Mouse (Mus musculus) gastrocnemius, postnatal 36 days (tissue): ENCODE data around the gene Mrpl54. TPM values are rescaled to one million over a fixed set of nuclear protein-coding genes. Genes with fewer than 3 reads are reported as not detected.

Experiments used
- DNase-seq, 2 experiments: peaks; one replicate each; pipeline ENCODE4 v3.0.0; 2022
- intact Hi-C: fragments of 180-260 bp; cut with DNase I; formaldehyde crosslinking; loops from one replicate; pipeline ENCODE4 v1.15.1; 2025
- long read RNA-seq, 2 experiments: library from polyadenylated mRNA; stranded (forward); transcript quantifications; one replicate each; pipeline ENCODE4 v2.0.0; 2021
- total RNA-seq, 2 experiments: library from RNA; stranded (reverse); gene quantifications; 2 replicates each; pipeline ENCODE4 v1.2.3; 2021

Gene Mrpl54
- total RNA-seq, result 10 to 100 TPM; 90.6 to 91.0 TPM
- long read RNA-seq, experiment 1, transcript Mrpl54-201 (3 exons, 604 nt), result major isoform, 136 of 167 reads
- long read RNA-seq, experiment 1, partial matches to known transcripts, result 29 of 167 reads
- long read RNA-seq, experiment 1, other reads (novel, unspliced or antisense), result 2 of 167 reads
- long read RNA-seq, experiment 2, transcript Mrpl54-201 (3 exons, 604 nt), result major isoform, 138 of 161 reads
- long read RNA-seq, experiment 2, partial matches to known transcripts, result 22 of 161 reads
- long read RNA-seq, experiment 2, other reads (novel, unspliced or antisense), result 1 of 161 reads

- DNase-seq, result peak; percentile 95 to 96
Measured at GRCm38 (mm10) chr10:81266211-81267105, at the start of gene Mrpl54, which contains the start of gene Apba3. Mrpl54 (minus strand) TSS chr10:81266934. Apba3 (plus strand) TSS chr10:81266960.

GRCm38 (mm10) chr10:81315587-81315986, 48.9 kb upstream of the Mrpl54 start:
- DNase-seq, result no peak
- intact Hi-C loops, result no loop called here

More at GRCm38 (mm10) chr10:81266211-81267105, at the start of gene Mrpl54, which contains the start of gene Apba3:
- intact Hi-C loops, result no loop called here

- intact Hi-C loops, result no loop called here
- no peak for DNase-seq
Measured at GRCm38 (mm10) chr10:81314201-81314600, 47.5 kb upstream of the Mrpl54 start.

- DNase-seq, result no peak
- intact Hi-C loops, result no loop called here
Measured at GRCm38 (mm10) chr10:81313581-81313980, 46.8 kb upstream of the Mrpl54 start.

- DNase-seq, result no peak
- intact Hi-C loops, result no loop called here
Measured at GRCm38 (mm10) chr10:81309571-81309970, 42.8 kb upstream of the Mrpl54 start.

- intact Hi-C loops, result no loop called here
- no peak for DNase-seq
Measured at GRCm38 (mm10) chr10:81306837-81307682, 40.3 kb upstream of the Mrpl54 start.

GRCm38 (mm10) chr10:81306173-81306668, 39.5 kb upstream of the Mrpl54 start:
- intact Hi-C loops, result no loop called here
- DNase-seq, result no peak

GRCm38 (mm10) chr10:81305663-81306062, 38.9 kb upstream of the Mrpl54 start:
- intact Hi-C loops, result loop anchor here (2.0 kb wide), 1 partner anchor 17 kb away; no protein-coding TSS in a partner anchor
- no peak for DNase-seq

- DNase-seq, result peak in 1 of 2 experiments; percentile 59
- intact Hi-C loops, result loop anchor here (2.0 kb wide), 1 partner anchor 16 kb away; no protein-coding TSS in a partner anchor
Measured at GRCm38 (mm10) chr10:81304597-81305238, 38.0 kb upstream of the Mrpl54 start.

GRCm38 (mm10) chr10:81303761-81304160, 37.0 kb upstream of the Mrpl54 start:
- DNase-seq, result no peak
- intact Hi-C loops, result loop anchor here (2.0 kb wide), 1 partner anchor 15 kb away; no protein-coding TSS in a partner anchor

- intact Hi-C loops, result no loop called here
- DNase-seq, result no peak
Measured at GRCm38 (mm10) chr10:81303258-81303657, 36.5 kb upstream of the Mrpl54 start.

GRCm38 (mm10) chr10:81302781-81303218, 36.1 kb upstream of the Mrpl54 start:
- intact Hi-C loops, result no loop called here

GRCm38 (mm10) chr10:81302288-81302687, 35.6 kb upstream of the Mrpl54 start:
- DNase-seq, result no peak
- intact Hi-C loops, result no loop called here

More at GRCm38 (mm10) chr10:81302781-81303218, 36.1 kb upstream of the Mrpl54 start:
- no peak for DNase-seq

GRCm38 (mm10) chr10:81301321-81301720, 34.6 kb upstream of the Mrpl54 start:
- intact Hi-C loops, result no loop called here
- no peak for DNase-seq

- DNase-seq, result no peak
Measured at GRCm38 (mm10) chr10:81300352-81300907, 33.7 kb upstream of the Mrpl54 start.

GRCm38 (mm10) chr10:81299585-81300351, 33.0 kb upstream of the Mrpl54 start:
- intact Hi-C loops, result no loop called here
- no peak for DNase-seq

More at GRCm38 (mm10) chr10:81300352-81300907, 33.7 kb upstream of the Mrpl54 start:
- intact Hi-C loops, result no loop called here

- intact Hi-C loops, result no loop called here
- DNase-seq, result no peak
Measured at GRCm38 (mm10) chr10:81298369-81299100, 31.8 kb upstream of the Mrpl54 start.

- peak in 1 of 2 experiments; percentile 45 for DNase-seq
- intact Hi-C loops, result no loop called here
Measured at GRCm38 (mm10) chr10:81297845-81298244, 31.1 kb upstream of the Mrpl54 start.
